Mouse (Mus musculus) kidney, postnatal 0 days (tissue): ENCODE data around the gene Slco4a1. TPM values are rescaled to one million over a fixed set of nuclear protein-coding genes. Genes with fewer than 3 reads are reported as not detected.

ENCODE experiments used
- ATAC-seq: fragments of 200-750 bp; cut with Nextera tagmentation; replicated peaks from 2 replicates; pipeline ENCODE4 v1.8.0; 2017; ENCODE audit warnings: low read depth, moderate number of reproducible peaks, moderate TSS enrichment, moderate library complexity; ENCODE audit not compliant: low FRiP score
- DNase-seq: peaks from one replicate; pipeline ENCODE4 v3.0.0-alpha.2; 2016; ENCODE audit warnings: low spot score
- H3K27ac ChIP-seq: fragments of 300-500 bp; sonication (generic); 2 replicates; pipeline ENCODE4 v1.5.1; 2014; ENCODE audit warnings: mild to moderate bottlenecking
- H3K27me3 ChIP-seq: fragments of 300-500 bp; sonication (generic); 2 replicates; pipeline ENCODE4 v1.6.1; 2014; ENCODE audit warnings: low read length, mixed read lengths; ENCODE audit not compliant: insufficient read depth
- H3K36me3 ChIP-seq: fragments of 300-500 bp; sonication (generic); 2 replicates; pipeline ENCODE4 v1.6.1; 2014; ENCODE audit warnings: low read length, mixed read lengths; ENCODE audit not compliant: insufficient read depth
- H3K4me1 ChIP-seq: fragments of 300-500 bp; sonication (generic); replicated peaks from 2 replicates; pipeline ENCODE4 v1.6.1; 2014; ENCODE audit warnings: antibody characterized with exemption, low read length, mixed read lengths; ENCODE audit not compliant: insufficient read depth
- H3K4me2 ChIP-seq: fragments of 300-500 bp; sonication (generic); 2 replicates; pipeline ENCODE4 v1.6.1; 2014; ENCODE audit warnings: mild to moderate bottlenecking, low read length, moderate library complexity, mixed read lengths
- H3K4me3 ChIP-seq: fragments of 300-500 bp; sonication (generic); replicated peaks from 2 replicates; pipeline ENCODE4 v1.5.1; 2014; ENCODE audit warnings: low read depth, low read length
- H3K9ac ChIP-seq: fragments of 300-500 bp; sonication (generic); 2 replicates; pipeline ENCODE4 v1.6.1; 2014; ENCODE audit warnings: low read depth, low read length
- H3K9me3 ChIP-seq: fragments of 300-500 bp; sonication (generic); replicated peaks from 2 replicates; pipeline ENCODE4 v1.6.1; 2016; ENCODE audit warnings: low read length, inconsistent platforms, mixed read lengths
- CTCF ChIP-seq: IDR thresholded peaks from 2 replicates; pipeline ENCODE4 v1.5.1; 2016; ENCODE audit warnings: antibody characterized with exemption, low read depth, mild to moderate bottlenecking, moderate library complexity
- WGBS: fragments of 180-500 bp; shearing (Covaris S2); extraction: QIAGEN DNeasy Blood & Tissue Kit; methylation state at CpG from one replicate; pipeline ENCODE4 v1.1.7; 2014; 5-methylcytosine and 5-hydroxymethylcytosine counted together
- polyA plus RNA-seq: library from polyadenylated mRNA; unstranded; fragments of >200 nt; fragmentation: Nextera tagmentation; extraction: Ambion mirVana; gene quantifications from 2 replicates; pipeline ENCODE4 v1.2.1, GENCODE M21; 2015

Slco4a1 gene
- polyA plus RNA-seq, 1 experiment from 2014 or later: 11.9 TPM

DNA sequence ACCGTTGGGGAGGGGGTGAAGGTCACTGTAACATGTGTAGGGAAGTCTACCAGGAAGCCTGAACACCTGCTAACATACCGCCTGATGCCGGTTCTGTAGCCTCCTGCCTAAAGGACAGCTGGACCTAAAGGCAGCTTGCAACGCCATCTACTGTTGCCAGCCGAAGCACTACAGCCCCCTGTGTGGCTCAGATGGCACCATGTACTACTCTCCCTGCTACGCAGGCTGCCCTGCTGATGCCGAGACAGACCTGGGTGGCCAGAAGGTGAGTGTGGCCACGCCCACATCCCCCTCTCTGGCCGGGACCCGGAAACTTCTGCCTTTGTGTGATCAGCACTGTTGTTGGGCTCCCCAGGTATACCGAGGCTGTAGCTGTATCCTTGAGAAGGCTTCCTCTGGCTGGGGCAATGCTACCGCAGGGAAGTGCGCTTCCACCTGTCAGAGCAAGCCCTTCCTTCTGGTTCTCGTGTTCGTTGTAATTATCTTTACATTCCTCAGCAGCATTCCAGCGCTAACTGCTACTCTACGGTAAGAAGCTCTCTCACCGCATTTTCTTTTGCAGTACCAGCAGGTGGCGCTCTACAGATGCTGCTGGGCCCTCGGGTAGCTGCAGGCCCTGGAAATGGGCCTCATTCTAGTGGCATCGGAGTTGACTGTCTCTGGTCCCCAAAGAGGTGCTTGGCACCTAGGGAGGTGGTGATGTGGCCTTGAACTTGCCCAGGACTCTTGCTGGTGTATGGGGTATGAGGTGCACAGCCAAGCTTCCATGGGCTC lies 16.4 kb downstream of the Slco4a1 start:
- 4% methylated on average over 21 of the region's 21 CpGs for WGBS
- peak; percentile 79; the same call in 1 of the 2 replicates for TF ChIP-seq CTCF
- ATAC-seq (peak; percentile 38; the same call in 1 of the 2 replicates), DNase-seq (peak; percentile 76)
- H3K27me3 ChIP-seq: no peaks in the 10 kb centered on the region
- H3K4me1 ChIP-seq: no peaks in the 10 kb centered on the region; the same call in 1 of the 2 replicates
- H3K9me3 ChIP-seq: no peaks in the 10 kb centered on the region
- peak overlapping the region; percentile 31; the same call in 1 of the 2 replicates for H3K4me2 ChIP-seq
- H3K36me3 ChIP-seq: no peaks in the 10 kb centered on the region
- H3K9ac ChIP-seq: no peak overlapping the region; the same call in 1 of the 2 replicates
- no peak overlapping the region for H3K27ac ChIP-seq
- no peak overlapping the region for H3K4me3 ChIP-seq

GRCm38 (mm10) chr2:180473080-180473440 lies 17.0 kb downstream of the Slco4a1 start:
- H3K4me1 ChIP-seq: no peaks in the 10 kb centered on the region; the same call in 1 of the 2 replicates
- H3K4me2 ChIP-seq: 0 out of 2 replicates have a peak overlapping the region, but pooled peaks have one; percentile 6
- 31% methylated on average over 7 of the region's 7 CpGs for whole genome bisulfite sequencing
- H3K27me3 ChIP-seq: no peaks in the 10 kb centered on the region
- no peaks in the 10 kb centered on the region for H3K36me3 ChIP-seq
- peak; percentile 66 for TF ChIP-seq CTCF
- no peaks in the 10 kb centered on the region for H3K9me3 ChIP-seq
- no peak overlapping the region for H3K27ac ChIP-seq
- peak; percentile 71 for ATAC-seq
- H3K9ac ChIP-seq: no peak overlapping the region; the same call in 1 of the 2 replicates
- peak; percentile 94 for DNase-seq
- no peak overlapping the region for H3K4me3 ChIP-seq

GRCm38 (mm10) chr2:180474864-180475263 lies 18.8 kb downstream of the Slco4a1 start:
- H3K4me3 ChIP-seq: no peak overlapping the region
- H3K4me2 ChIP-seq: no peak overlapping the region
- H3K27ac ChIP-seq: no peak overlapping the region
- no peak for DNase-seq
- no peaks in the 10 kb centered on the region for H3K36me3 ChIP-seq
- no peaks in the 10 kb centered on the region; the same call in 1 of the 2 replicates for H3K4me1 ChIP-seq
- H3K9ac ChIP-seq: no peak overlapping the region
- TF ChIP-seq CTCF: no peak
- no peak for ATAC-seq
- H3K9me3 ChIP-seq: no peaks in the 10 kb centered on the region
- no peaks in the 10 kb centered on the region for H3K27me3 ChIP-seq
- 87% methylated on average over 3 of the region's 3 CpGs for WGBS

DNA sequence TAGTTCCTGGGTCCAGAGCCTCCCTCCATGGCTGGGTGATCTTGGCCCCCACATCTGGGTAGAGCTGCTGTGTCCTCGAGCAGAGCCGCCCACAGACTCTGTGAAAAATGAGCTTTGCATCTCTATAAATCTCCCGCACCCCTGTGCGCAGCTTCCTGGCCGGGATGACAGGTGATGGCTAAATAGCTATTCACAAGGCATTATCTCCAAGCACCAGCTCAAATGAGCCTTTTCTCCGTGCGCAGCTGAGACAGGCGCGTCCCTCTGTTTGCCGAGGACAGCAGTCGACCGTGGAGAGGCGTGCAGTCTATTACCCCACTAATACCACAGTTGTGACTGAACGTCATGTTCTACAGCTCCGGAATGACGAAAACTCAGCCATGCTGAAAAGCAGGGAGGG lies 26.2 kb downstream of the Slco4a1 start:
- H3K4me1 ChIP-seq: peaks cover 7% of the 10 kb centered on the region; the same call in 1 of the 2 replicates
- no peaks in the 10 kb centered on the region for H3K36me3 ChIP-seq
- peak; percentile 88 for DNase-seq
- peak; percentile 80 for ATAC-seq
- no peak overlapping the region for H3K4me3 ChIP-seq
- H3K9ac ChIP-seq: no peak overlapping the region
- no peaks in the 10 kb centered on the region for H3K9me3 ChIP-seq
- no peak for TF ChIP-seq CTCF
- H3K27ac ChIP-seq: no peak overlapping the region
- no peaks in the 10 kb centered on the region for H3K27me3 ChIP-seq
- WGBS: 7% methylated on average over 16 of the region's 16 CpGs
- H3K4me2 ChIP-seq: peak overlapping the region; percentile 27; the same call in 1 of the 2 replicates

DNA sequence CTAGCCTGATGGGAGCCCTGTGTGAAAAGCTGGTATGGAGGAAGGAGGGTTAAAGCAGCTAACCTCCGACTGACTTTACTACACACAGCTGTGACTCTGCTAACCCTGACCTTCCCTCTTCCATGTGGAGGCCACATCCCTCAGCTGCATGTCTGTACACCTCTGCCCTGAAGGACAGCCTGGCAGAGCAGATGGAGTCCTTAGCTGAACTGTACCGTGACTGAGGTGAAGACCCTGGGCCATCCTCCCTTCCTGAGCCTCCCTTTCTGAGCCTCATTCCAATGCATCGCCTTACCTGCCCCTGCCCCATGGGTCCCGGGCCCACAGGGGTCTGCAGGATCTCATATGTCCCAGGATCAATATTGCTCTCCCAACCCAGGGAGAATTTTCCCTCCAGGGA lies 28.8 kb downstream of the Slco4a1 start:
- Histone ChIP-seq H3K9ac (no peak overlapping the region), H3K9me3 (no peaks in the 10 kb centered on the region), H3K36me3 (no peaks in the 10 kb centered on the region), H3K4me3 (no peak overlapping the region), H3K27me3 (no peaks in the 10 kb centered on the region), H3K4me1 (peaks cover 7% of the 10 kb centered on the region; the same call in 1 of the 2 replicates), H3K27ac (no peak overlapping the region), H3K4me2 (no peak overlapping the region)
- DNase-seq (no peak), ATAC-seq (0 out of 2 replicates have a peak, but pooled peaks have one; percentile 20)
- WGBS: 39% methylated on average over 4 of the region's 4 CpGs
- no peak for TF ChIP-seq CTCF

DNA sequence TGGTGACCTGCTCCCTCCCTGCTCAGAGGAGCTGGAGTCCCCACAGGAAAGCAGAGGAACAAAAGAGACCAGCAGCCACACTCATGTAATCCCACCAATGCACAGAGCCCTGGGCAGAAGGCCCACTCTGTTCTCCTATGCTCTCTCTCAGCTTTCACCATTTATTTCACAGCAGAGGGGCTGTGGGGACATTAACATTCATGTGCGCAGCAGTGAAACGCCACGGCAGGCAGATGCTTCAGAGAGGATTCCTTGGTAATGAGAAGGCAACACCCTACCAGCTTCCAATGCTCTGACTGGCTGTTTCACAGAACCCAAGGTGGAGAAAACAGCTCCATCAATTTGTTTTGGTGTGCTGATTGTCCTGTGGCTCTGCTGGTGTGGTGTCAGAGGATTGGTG lies 29.3 kb downstream of the Slco4a1 start:
- ATAC-seq (no peak), DNase-seq (no peak)
- no peak overlapping the region for H3K4me2 ChIP-seq
- no peak overlapping the region for H3K4me3 ChIP-seq
- H3K9ac ChIP-seq: no peak overlapping the region
- WGBS: 48% methylated on average over 3 of the region's 3 CpGs
- no peaks in the 10 kb centered on the region for H3K36me3 ChIP-seq
- no peaks in the 10 kb centered on the region for H3K9me3 ChIP-seq
- peaks cover 7% of the 10 kb centered on the region; the same call in 1 of the 2 replicates for H3K4me1 ChIP-seq
- TF ChIP-seq CTCF: no peak
- no peaks in the 10 kb centered on the region for H3K27me3 ChIP-seq
- H3K27ac ChIP-seq: no peak overlapping the region
